Mouse (Mus musculus) retina, embryonic 14.5 days (tissue): ENCODE measurements at regions not wholly inside any gene's neighbourhood (a gene's known extent, or its start where the extent isn't known, plus 50 kb on each side); places are given as distances from the start of the nearest gene placed in this dataset.

Experiments
- DNase-seq: peaks from one replicate; pipeline ENCODE4 v3.0.0-alpha.2; 2015; ENCODE audit warnings: low spot score

DNA sequence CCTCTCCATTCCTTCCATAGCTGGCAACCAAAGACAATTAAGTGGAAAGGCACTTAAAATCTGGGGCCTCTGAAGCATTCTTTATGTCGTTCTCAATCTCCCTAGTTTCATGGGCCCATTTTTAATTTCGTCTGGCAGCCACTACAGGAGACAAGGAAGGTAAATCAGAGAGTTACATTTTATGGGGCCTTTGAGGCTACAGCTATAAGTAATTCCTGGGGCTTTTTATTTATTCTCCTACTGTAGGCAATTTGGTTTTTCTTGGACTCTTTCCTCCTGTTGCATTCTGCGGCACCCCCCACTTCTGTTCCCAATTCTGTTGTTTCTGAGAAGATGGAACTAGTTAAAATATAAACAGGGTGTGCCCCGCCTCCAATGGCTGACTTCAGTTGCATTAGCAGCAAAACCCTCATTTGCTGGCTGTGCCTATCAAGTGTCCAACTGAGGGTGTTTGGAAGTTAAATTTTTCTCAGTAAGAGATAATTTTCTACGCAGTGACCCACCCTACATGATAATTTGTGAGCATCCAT lies 622.7 kb downstream of the Pdcd6ip start:
- no peak for DNase-seq

DNA sequence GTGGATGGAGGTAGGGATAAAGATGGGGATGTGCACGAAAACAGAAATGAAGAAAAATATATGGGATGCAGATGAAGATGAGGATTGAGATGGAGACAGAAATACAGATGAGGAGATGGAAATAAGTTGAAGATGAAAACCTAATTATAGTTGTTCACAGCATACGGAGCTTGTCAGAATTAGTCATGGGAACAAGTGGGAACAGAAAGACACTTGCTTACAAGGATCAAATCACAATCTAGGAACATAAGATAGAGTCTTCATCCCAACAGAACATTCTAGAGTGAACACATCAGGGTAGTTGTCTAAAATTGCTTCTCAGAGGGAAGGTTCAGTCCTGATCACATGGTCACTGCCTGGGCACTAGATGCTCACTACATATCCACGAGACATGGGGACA lies 633.2 kb downstream of the Pdcd6ip start:
- no peak for DNase-seq

DNA sequence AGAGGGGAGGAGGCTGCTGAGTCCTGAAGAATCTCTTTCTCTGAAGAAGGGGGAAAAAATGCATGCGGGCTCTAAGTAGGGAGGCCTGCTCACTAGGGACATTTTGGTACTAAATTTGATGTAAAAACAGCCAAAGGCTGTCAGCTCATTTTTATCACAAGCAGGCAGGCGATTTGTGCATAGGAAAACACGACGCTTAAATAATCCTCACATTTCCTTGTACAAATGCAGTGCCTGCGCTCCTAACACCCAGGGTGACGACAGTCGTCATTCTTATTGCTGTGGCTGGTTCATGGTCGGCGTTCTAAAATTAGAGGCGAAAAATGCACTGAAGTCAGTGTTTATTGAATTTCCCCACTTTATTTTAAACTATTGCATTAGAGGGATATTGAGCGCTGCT lies 650.6 kb downstream of the Pdcd6ip start:
- no peak for DNase-seq

DNA sequence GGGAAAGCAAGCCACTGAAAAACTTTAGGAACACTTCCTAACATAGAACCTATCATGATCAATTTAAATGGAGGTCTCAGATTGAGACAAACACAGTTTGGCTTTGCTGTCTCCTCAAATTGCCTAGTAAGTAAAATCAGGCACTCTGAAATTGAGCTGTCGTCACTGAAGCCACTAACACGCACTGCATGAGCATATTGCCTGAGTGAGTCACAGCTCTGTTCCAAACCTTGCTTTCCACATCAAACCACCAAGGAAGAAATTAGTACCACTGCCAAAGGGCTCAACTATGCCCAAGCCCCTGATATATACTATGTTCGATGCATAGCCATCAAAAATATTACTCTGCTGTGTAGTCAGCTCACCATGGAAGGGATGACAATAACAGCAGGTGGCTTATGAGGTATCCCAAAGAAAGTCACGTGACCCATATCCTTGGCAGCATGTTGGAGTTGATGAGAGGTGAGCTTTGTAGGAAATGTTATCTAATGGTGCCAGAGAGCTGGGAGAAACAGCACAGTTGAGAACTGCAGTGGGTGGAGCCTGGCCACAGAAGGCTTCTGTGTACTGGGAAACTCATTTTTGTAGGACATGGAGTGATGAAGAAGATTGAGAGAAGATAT lies 663.4 kb downstream of the Pdcd6ip start:
- DNase-seq: no peak

DNA sequence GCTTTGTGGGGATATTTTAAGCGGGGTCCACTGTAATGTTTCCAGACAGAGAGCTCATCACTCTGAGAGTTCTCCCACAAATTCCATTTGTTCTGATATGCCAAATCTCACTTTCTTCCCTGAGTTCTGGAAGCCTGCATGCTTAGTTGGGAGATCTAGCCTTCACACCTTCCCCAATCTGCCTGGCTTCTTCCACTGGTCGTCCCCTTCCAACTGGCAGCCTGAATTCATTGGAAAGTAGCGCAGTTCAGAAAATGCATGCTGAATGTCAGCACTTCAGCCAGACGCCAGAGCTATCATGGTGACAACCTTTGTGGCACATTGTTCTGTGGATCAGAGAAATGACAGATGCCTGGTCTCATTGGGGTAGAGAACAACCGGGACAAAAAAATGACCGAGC lies 667.2 kb downstream of the Pdcd6ip start:
- DNase-seq: no peak

DNA sequence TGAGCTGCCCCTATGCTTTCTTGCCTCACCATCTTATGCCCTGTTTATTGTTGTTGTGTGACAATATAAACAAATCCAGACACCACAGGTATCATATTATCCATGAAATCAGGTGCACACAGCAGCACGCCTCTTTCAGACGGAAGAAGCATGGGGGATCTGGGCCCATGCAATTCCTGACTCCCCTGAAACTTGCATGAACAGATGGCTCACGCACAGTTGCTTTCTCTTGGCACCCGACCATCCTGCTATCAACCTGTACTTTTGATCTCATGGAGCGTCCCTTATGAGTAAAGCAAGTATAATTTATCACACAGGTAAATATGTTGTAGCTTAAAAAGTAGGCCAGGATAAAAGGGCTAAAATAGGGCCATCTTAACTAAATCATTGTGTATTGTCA lies 674.1 kb downstream of the Pdcd6ip start:
- DNase-seq: no peak

DNA sequence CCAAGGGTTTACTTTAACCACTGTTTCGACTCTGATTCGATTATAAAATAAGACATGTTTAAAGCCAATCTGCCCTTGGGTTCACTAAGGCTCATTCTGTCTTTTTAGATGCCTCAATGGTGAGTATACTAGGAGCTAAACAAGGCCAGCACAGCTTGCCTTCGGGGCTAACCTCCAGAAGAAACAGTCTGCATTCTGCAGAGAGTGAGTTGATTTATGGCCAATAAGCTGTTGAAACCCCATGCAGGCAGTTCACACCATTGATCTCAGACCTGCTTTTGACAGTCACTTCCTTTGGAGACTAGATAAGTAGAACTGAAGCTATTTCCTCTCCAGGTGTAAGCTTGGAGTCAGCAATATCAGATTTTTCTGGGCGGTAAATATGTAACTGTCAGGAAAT lies 679.0 kb downstream of the Pdcd6ip start:
- DNase-seq: no peak

DNA sequence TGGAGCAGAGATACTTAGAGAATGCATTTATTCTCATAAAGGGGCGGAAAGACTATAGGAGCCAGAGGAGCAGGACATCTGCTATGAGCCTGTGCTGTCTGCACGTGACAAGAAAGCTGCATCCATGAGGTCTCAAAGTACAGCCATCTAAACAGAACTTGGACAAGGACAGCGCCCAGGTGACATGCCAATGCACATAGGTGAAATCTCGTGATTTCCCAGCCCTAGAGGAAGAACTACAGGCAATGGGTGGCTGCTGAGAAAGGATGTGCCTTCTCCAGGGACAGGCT lies 681.2 kb downstream of the Pdcd6ip start:
- DNase-seq: no peak

DNA sequence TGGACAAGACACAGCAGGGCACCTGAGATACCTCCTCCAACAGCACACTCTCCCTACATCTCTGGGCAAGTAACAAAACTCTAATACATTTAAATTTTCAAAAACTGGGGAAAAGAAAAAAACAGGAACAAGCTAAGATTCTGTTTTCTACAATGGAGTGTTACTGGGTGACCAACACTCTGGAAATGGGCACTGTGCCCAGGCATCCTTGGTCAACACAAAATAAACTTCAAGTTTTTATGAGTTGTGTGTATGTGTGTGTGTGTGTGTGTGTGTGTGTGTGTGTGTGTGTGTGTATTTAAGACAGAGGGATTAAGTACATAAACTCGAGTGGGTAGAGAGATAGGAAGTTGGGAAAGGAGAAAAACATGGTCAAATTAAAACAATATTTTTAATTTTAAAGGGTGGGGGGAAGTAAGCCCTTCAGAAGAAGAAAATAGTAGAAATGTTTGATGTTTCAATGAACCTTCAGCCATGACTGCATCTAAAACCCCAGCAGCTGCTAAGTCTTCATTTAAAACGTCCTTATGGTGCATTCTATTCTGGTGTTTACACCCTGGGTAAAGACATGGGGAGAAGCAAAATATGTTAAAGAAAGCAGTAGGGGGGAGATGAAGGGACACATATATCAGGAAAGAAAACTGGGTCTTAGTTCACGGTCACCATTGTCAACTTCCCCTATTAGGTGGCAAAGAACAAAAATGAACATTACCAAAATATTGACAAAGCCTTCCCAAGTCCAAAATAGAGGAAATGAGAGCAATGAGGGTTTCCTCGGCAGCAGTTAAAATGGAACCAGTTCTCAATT lies 681.8 kb downstream of the Pdcd6ip start:
- DNase-seq: no peak

DNA sequence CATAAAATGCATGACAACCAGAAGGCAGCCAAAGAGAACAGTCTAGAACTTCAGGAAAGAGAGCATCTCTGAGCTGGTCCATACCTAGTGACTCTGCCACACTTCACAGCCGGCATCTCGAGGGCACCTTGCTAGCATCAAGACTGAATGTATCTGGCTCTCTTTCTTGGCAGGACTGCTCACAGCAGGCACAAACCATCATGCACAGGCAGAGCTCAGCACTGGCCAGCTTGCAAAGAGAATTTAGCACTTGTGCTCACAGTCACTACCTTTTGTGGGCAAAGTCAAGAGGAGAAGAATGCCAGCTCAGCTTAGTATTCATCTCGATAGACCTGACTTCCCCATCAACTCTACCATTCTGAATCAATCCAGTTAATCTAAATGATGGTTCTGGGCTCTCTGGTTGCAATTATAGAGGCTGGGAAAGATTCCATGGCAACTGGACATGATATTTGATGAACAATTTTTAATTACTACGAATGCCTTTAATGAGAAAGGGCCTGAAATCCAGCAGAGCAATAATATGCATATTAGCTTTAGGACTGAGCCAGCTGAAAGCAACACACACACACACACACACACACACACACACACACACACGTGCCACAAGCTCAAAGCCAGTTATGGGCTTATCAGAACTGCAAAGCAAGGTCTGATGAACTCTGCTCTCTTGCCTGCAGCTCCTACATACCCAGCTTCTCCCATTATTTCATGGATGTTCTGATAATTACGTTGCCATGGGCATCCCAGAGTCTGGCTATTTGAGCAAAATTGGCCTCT lies 686.0 kb downstream of the Pdcd6ip start:
- DNase-seq: no peak

DNA sequence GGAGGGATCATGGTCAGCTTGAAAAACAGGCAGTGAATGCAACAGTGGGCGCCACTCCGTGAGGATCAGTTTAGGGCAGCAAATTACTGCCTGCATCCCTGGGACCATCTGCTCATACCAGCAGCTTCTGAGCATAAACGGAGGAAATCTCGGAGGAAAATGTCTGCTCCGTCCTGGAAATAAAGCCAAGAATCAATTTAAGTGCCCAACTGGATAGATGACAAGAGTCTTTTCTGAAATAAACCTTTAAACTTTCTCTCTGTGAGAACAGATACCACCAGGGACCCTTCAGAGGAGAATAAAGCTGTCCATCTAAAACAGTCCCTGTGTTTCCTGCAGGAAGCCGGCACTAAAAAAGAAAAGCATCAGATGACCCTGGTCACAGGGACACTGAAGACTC lies 688.5 kb downstream of the Pdcd6ip start:
- no peak for DNase-seq

DNA sequence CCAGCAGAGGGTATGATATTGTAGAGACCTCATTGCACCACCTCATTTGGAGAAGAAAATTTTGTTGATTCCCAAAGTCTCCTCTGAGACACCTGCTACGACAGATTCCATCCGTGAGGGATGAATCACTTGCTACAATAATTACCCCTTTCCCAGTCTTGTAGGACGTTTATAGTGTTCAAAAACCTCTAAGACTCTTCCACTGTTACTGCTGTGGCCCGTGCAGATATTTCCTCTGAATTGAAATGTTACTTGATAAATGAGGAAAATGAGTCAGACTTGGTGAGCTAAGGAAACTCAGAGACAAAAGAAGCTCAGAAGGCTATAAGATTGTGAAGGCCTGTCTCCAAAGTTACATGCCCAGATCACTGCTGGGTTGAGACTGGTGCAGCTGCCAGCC lies 700.0 kb downstream of the Pdcd6ip start:
- DNase-seq: no peak

DNA sequence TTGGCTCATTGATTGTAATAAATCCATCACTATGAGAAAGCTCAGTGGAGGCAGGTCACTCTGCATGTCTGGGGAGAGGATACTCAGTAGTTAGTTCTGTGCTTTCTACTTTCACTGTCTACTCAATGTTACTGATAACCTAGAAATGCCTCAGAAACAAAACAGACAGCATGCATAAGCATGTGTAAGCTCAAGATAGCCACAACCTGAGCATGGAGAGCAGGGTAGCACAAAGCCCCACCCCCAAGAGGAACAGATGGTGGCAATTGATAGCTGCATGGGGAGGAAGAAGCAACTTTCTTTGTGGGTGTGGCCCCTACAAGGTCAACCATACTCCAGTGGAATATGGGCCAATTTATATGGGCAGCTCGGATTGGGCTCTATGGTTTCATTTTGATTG lies 711.9 kb downstream of the Pdcd6ip start:
- no peak for DNase-seq

DNA sequence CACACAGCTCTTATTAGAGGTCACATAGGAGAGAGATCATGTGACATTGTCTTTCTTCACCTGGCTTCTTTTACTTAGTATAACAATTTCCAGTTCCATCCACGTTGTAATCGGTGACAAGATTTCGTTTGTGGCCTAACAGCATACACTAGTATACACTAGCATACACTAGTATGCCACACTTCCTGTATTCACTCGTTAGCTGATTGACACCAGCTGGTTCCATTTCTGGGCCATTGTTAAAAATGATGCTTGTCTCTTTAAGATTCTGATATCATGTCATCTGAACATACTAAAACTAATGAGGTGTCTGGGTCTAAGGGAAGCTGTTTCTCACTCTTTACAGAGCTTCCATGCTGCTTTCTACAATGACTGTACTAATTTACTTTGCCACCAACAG lies 713.3 kb downstream of the Pdcd6ip start:
- DNase-seq: peak; percentile 11

DNA sequence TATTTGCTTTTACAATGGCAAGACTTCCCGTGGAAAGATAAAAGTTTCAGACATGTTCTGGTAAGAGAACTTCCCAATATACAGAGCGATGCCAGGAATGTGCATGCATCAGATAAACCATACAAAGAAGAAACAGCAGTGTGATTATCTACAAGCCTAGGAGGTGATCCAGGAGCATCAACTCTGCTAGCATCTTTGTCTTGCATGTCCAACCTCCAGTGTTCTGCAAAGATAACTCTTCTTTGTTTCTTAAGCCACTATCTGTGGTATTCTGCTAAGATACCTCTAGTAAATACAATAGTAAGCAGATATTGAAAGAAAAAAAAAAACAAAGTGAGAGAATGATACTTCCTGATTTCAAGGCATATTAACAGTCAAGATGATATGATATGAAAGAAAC lies 714.4 kb downstream of the Pdcd6ip start:
- DNase-seq: no peak

DNA sequence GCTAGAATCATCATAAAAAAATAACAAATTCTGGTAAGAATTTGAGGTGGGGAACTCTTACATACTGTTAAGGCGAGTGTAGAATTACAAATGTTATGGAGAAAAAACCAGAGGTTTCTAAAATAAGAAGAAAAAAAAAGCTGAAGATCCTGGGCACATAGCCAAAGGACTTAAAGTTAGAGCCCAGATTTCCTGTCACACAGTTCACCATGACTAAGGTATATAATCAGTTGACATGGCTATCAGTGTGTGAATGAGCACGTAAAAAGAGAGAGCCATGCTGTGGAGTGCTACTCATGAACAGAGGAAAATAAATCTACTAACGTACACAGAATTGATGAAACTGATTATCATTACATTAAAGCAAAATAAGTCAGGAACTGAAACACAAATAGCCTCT lies 715.1 kb downstream of the Pdcd6ip start:
- no peak for DNase-seq

DNA sequence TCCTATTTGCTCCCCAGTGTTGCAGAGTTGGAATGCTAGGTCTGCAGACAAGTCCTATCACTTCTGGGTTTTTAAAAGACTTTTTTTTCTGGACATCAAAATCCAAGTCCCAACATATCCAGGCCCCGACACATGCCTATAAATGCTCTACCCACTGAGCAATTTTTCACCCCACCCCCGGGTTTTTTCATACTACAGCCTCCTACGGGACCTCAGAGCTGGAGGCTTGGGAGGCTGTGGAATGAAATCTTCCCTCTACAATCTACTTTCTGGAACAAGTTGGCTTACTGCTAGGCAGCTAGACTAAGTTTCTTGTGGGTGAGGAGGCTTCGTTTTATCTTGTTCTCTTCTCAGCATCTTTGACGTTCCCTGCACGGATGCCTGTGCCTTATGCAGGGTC lies 724.7 kb downstream of the Pdcd6ip start:
- DNase-seq: no peak

DNA sequence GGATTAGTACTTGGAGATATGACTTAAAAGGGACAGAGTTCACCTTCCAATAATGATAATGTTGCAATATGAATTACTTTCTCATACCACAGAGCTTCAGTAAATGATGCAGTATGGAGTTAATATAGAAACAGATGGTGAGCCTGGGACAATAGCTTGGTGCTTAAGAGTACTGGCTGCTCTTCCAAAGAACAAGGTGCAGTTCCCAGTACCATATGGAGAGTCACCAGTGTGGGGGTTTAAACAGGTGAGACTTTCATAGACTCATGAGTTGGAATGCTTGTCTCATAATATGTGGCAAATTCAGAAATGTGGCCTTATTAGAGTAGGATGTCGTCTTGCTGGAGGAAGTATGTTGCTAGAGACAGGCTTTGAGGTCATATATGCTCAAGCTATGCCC lies 715.8 kb upstream of the Arpp21 start:
- no peak for DNase-seq

DNA sequence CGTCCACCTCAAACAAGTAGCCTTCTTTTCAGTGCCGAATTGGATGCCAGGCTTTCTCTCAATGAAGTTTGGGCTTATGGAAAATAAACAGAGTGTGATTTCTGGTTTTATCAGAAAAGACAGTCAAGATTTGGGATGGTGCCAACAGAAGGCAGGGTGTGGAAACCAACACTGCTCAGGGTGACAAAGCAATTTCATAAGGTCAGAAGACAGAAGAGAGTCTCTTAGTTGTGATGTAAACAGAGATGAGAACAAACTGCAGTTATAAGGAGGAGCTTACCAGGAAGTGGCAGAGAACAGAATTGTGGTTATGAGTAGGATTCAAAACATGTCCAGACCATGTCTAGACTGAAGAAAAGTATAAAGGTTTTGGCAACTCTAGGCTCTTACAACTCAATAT lies 714.3 kb upstream of the Arpp21 start:
- DNase-seq: no peak

DNA sequence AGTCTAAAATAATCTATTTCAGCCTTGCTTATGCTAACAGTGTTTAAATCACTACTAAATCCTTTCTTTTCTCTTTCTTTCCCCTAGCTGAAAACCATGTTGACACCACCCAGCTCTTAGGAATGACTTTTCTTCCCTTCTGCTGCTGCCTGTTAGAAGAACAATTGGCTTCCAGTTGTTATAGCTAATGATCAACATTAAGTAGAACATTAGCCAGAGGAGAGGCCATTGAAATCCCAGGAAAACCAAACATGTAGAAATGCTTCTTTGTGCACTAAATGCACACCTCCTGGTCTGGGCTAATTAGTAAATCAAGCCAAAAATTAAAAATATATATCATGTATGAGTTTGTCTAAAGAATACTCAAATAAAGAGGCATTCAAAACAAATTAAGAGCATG lies 703.0 kb upstream of the Arpp21 start:
- DNase-seq: no peak

DNA sequence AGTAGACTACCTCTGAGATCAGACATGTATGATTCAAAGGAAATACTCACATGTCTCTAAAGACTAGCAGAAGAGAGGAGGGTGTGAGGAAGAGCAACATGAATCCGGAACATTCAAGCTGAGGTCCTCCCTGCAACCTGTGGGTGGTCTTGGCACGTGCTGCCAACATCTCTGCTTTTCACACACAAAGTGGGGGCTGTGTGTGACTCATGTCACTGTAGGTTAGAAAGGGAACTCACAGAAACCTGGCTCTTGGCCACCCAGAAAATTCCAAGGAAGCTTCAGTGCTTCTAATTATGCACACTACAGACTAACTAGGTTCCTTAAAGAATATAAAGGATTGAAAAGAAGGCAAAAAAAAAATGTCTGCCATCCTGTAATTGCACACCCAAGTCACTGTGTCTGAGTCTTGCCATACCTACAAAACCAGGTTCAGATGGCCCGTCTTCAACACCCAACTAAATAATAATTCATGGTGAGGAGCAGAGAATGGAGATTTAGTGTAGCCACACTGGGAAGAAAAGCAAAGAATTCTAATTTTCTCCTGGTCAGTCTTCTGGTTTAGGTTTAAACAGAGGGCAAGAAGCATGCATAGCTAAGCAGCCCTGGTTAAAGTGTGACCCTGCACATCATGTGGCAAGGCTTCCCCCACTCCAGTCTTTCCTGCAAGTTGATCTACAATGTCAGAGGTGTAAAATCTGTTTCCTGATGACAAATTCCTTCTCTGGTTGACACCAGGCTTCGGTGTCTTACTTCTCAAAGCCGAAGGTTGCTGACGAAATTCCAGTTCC lies 673.8 kb upstream of the Arpp21 start:
- no peak for DNase-seq

DNA sequence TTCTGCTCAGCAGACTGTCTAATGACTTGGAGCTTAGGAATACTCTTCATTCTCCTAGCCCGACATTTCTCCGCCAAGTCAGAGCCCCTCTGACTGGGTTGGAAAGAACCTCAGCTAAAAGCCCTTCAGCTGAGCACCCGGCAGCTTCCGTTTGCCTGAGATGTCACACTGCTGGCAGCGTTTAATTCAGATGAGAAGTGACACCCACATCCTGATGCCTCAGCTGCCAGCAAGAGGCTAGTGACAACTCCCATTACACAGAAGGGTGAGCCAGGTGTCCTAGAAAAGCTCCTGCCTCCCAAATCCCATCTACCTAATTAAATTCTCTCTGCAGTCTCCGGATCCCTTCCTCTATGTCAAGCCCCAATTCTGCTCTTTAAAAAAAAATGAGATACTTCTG lies 670.2 kb upstream of the Arpp21 start:
- DNase-seq: no peak
